Mouse (Mus musculus) neural tube, embryonic 11.5 days (tissue): ENCODE data around the gene Gprin1. TPM values are rescaled to one million over a fixed set of nuclear protein-coding genes. Genes with fewer than 3 reads are reported as not detected.

Experiments used
- ATAC-seq: fragments of 200-750 bp; cut with Nextera tagmentation; 2 replicates; pipeline ENCODE4 v1.8.0; 2017; ENCODE audit warnings: moderate number of reproducible peaks, mild to moderate bottlenecking, moderate TSS enrichment, moderate library complexity; ENCODE audit not compliant: insufficient read depth, low FRiP score, low TSS enrichment
- DNase-seq: peaks from one replicate; pipeline ENCODE4 v3.0.0-alpha.2; 2015; ENCODE audit warnings: low spot score
- H3K27ac ChIP-seq: fragments of 300-500 bp; sonication (generic); 2 replicates; pipeline ENCODE4 v1.5.1; 2014; ENCODE audit warnings: low read depth, mild to moderate bottlenecking, low read length
- H3K27me3 ChIP-seq: fragments of 300-500 bp; sonication (generic); 2 replicates; pipeline ENCODE4 v1.6.1; 2014; ENCODE audit warnings: mild to moderate bottlenecking, low read length, mixed read lengths; ENCODE audit not compliant: control insufficient read depth, insufficient read depth
- H3K36me3 ChIP-seq: fragments of 300-500 bp; sonication (generic); 2 replicates; pipeline ENCODE4 v1.6.1; 2014; ENCODE audit warnings: mild to moderate bottlenecking, low read length, moderate library complexity, mixed read lengths; ENCODE audit not compliant: control insufficient read depth, insufficient read depth
- H3K4me1 ChIP-seq: fragments of 300-500 bp; sonication (generic); 2 replicates; pipeline ENCODE4 v1.6.1; 2014; ENCODE audit warnings: low read length, mixed read lengths; ENCODE audit not compliant: control insufficient read depth, insufficient read depth
- H3K4me2 ChIP-seq: fragments of 300-500 bp; sonication (generic); 2 replicates; pipeline ENCODE4 v1.6.1; 2014; ENCODE audit warnings: low read depth, mild to moderate bottlenecking, moderate library complexity
- H3K4me3 ChIP-seq: fragments of 300-500 bp; sonication (generic); 2 replicates; pipeline ENCODE4 v1.5.1; 2014; ENCODE audit warnings: low read depth, low read length
- H3K9ac ChIP-seq: fragments of 300-500 bp; sonication (generic); 2 replicates; pipeline ENCODE4 v1.6.1; 2014; ENCODE audit warnings: mild to moderate bottlenecking, low read length
- H3K9me3 ChIP-seq: fragments of 300-500 bp; sonication (generic); 2 replicates; pipeline ENCODE4 v1.6.1; 2016; ENCODE audit warnings: low read length; ENCODE audit not compliant: control insufficient read depth
- WGBS: fragments of 180-500 bp; shearing (Covaris S2); extraction: QIAGEN DNeasy Blood & Tissue Kit; methylation state at CpG from one replicate; pipeline ENCODE4 v1.1.7; 2014; 5-methylcytosine and 5-hydroxymethylcytosine counted together
- polyA plus RNA-seq: library from polyadenylated mRNA; unstranded; fragments of >200 nt; fragmentation: Nextera tagmentation; extraction: Ambion mirVana; gene quantifications from 2 replicates; pipeline ENCODE4 v1.2.1, GENCODE M21; 2014

The Gprin1 gene
- polyA plus RNA-seq, 1 experiment from 2014 or later: 14.5 TPM

- no peak overlapping the region for H3K4me3 ChIP-seq
- 80% methylated on average over 11 of the region's 11 CpGs for WGBS
- H3K27ac ChIP-seq: no peak overlapping the region
- no peak for DNase-seq
- H3K9ac ChIP-seq: no peak overlapping the region
- no peaks in the 10 kb centered on the region for H3K9me3 ChIP-seq
- no peaks in the 10 kb centered on the region for H3K27me3 ChIP-seq
- no peak overlapping the region for H3K4me2 ChIP-seq
- H3K36me3 ChIP-seq: no peaks in the 10 kb centered on the region
- ATAC-seq: no peak
- H3K4me1 ChIP-seq: no peaks in the 10 kb centered on the region
These were observed 23.5 kb downstream of the Gprin1 start for GRCm38 (mm10) chr13:54726131-54726530.

GRCm38 (mm10) chr13:54723143-54723542, 26.5 kb downstream of the Gprin1 start:
- DNase-seq (no peak), ATAC-seq (no peak)
- Histone ChIP-seq H3K27me3 (no peaks in the 10 kb centered on the region), H3K27ac (no peak overlapping the region), H3K4me3 (no peak overlapping the region), H3K9ac (no peak overlapping the region), H3K4me1 (peaks cover 1% of the 10 kb centered on the region; the same call in 1 of the 2 replicates), H3K9me3 (no peaks in the 10 kb centered on the region), H3K4me2 (no peak overlapping the region), H3K36me3 (no peaks in the 10 kb centered on the region)
- 90% methylated on average over 3 of the region's 3 CpGs for WGBS

- no peak overlapping the region for H3K4me3 ChIP-seq
- H3K9ac ChIP-seq: no peak overlapping the region
- no peak overlapping the region for H3K4me2 ChIP-seq
- no peaks in the 10 kb centered on the region for H3K9me3 ChIP-seq
- no peak overlapping the region for H3K27ac ChIP-seq
- DNase-seq: peak; percentile 61
- no peaks in the 10 kb centered on the region for H3K36me3 ChIP-seq
- ATAC-seq: no peak
- H3K4me1 ChIP-seq: peaks cover 7% of the 10 kb centered on the region; the same call in 1 of the 2 replicates
- WGBS: 5% methylated on average over 5 of the region's 5 CpGs
- peaks cover 4% of the 10 kb centered on the region; the same call in 1 of the 2 replicates for H3K27me3 ChIP-seq
These were observed 32.8 kb downstream of the Gprin1 start for GRCm38 (mm10) chr13:54716916-54717315.

GRCm38 (mm10) chr13:54714996-54715395, 34.7 kb downstream of the Gprin1 start:
- ATAC-seq (no peak), DNase-seq (no peak)
- no peaks in the 10 kb centered on the region for H3K9me3 ChIP-seq
- H3K9ac ChIP-seq: no peak overlapping the region
- no peak overlapping the region for H3K4me3 ChIP-seq
- peaks cover 7% of the 10 kb centered on the region; the same call in 1 of the 2 replicates for H3K4me1 ChIP-seq
- H3K27ac ChIP-seq: no peak overlapping the region
- 82% methylated on average over 10 of the region's 10 CpGs for WGBS
- no peaks in the 10 kb centered on the region for H3K36me3 ChIP-seq
- peaks cover 4% of the 10 kb centered on the region; the same call in 1 of the 2 replicates for H3K27me3 ChIP-seq
- no peak overlapping the region for H3K4me2 ChIP-seq

GRCm38 (mm10) chr13:54714393-54714792, 35.3 kb downstream of the Gprin1 start:
- no peak overlapping the region for H3K9ac ChIP-seq
- WGBS: 44% methylated on average over 4 of the region's 4 CpGs
- H3K9me3 ChIP-seq: no peaks in the 10 kb centered on the region
- peaks cover 7% of the 10 kb centered on the region; the same call in 1 of the 2 replicates for H3K4me1 ChIP-seq
- DNase-seq (no peak), ATAC-seq (no peak)
- peaks cover 4% of the 10 kb centered on the region; the same call in 1 of the 2 replicates for H3K27me3 ChIP-seq
- H3K4me2 ChIP-seq: no peak overlapping the region
- H3K4me3 ChIP-seq: no peak overlapping the region
- H3K36me3 ChIP-seq: no peaks in the 10 kb centered on the region
- no peak overlapping the region for H3K27ac ChIP-seq

GRCm38 (mm10) chr13:54710866-54711265, 38.8 kb downstream of the Gprin1 start:
- 82% methylated on average over 3 of the region's 3 CpGs for WGBS
- no peaks in the 10 kb centered on the region for H3K4me1 ChIP-seq
- no peak overlapping the region for H3K4me2 ChIP-seq
- ATAC-seq (no peak), DNase-seq (no peak)
- peaks cover under 1% of the 10 kb centered on the region; the same call in 1 of the 2 replicates for H3K27me3 ChIP-seq
- H3K9me3 ChIP-seq: no peaks in the 10 kb centered on the region
- H3K4me3 ChIP-seq: no peak overlapping the region
- H3K36me3 ChIP-seq: no peaks in the 10 kb centered on the region
- no peak overlapping the region for H3K9ac ChIP-seq
- no peak overlapping the region for H3K27ac ChIP-seq

- no peak for DNase-seq
- Histone ChIP-seq H3K27ac (no peak overlapping the region), H3K4me2 (no peak overlapping the region), H3K36me3 (no peaks in the 10 kb centered on the region), H3K4me3 (no peak overlapping the region), H3K4me1 (no peaks in the 10 kb centered on the region), H3K9me3 (no peaks in the 10 kb centered on the region), H3K27me3 (no peaks in the 10 kb centered on the region), H3K9ac (no peak overlapping the region)
- no peak for ATAC-seq
- 59% methylated on average over 6 of the region's 6 CpGs for WGBS
These were observed 44.8 kb downstream of the Gprin1 start for GRCm38 (mm10) chr13:54704890-54705289.

- H3K9me3 ChIP-seq: no peaks in the 10 kb centered on the region
- no peaks in the 10 kb centered on the region for H3K27me3 ChIP-seq
- no peak for ATAC-seq
- no peak overlapping the region for H3K9ac ChIP-seq
- H3K36me3 ChIP-seq: no peaks in the 10 kb centered on the region
- no peak overlapping the region for H3K4me2 ChIP-seq
- H3K4me1 ChIP-seq: no peaks in the 10 kb centered on the region
- DNase-seq: no peak
- WGBS: 69% methylated on average over 7 of the region's 7 CpGs
- H3K4me3 ChIP-seq: no peak overlapping the region
- H3K27ac ChIP-seq: no peak overlapping the region
These were observed 47.2 kb downstream of the Gprin1 start for GRCm38 (mm10) chr13:54702507-54702906.

- no peak within 1 kb of the TSS for H3K4me2 ChIP-seq
- no peaks in the 10 kb centered on the region for H3K4me1 ChIP-seq
- H3K9me3 ChIP-seq: no peaks in the 10 kb centered on the region
- ATAC-seq (no peak), DNase-seq (no peak)
- 68% methylated on average over 5 of the region's 5 CpGs for WGBS
- no peak within 1 kb of the TSS for H3K9ac ChIP-seq
- no peak within 1 kb of the TSS for H3K27ac ChIP-seq
- H3K36me3 ChIP-seq: no peaks in the 10 kb centered on the region
- H3K27me3 ChIP-seq: no peaks in the 10 kb centered on the region
- H3K4me3 ChIP-seq: no peak within 1 kb of the TSS
These were observed 48.4 kb downstream of the Gprin1 start, which contains the start of gene Cdhr2 for GRCm38 (mm10) chr13:54701243-54701642. Gene Cdhr2 (plus strand): TSS chr13:54701461.
